Mouse (Mus musculus) heart, adult 2 months (tissue): Measurements from ENCODE around the gene Pgk1.

Source experiments
- CTCF ChIP-seq: fragments of 200-600 bp; IDR thresholded peaks from 2 replicates; pipeline ENCODE4 v1.8.1; 2022; ENCODE audit warnings: antibody characterized with exemption, mild to moderate bottlenecking, moderate library complexity
- EP300 ChIP-seq: fragments of 200-500 bp; IDR thresholded peaks from 2 replicates; pipeline ENCODE4 v1.6.1; 2011; ENCODE audit warnings: low read depth, low read length, control low read depth; ENCODE audit not compliant: insufficient read depth
- POLR2A ChIP-seq: fragments of 200-500 bp; IDR thresholded peaks from 2 replicates; pipeline ENCODE4 v1.6.1; 2011; ENCODE audit warnings: mild to moderate bottlenecking, low read depth, low read length, control low read depth; ENCODE audit not compliant: insufficient read depth

DNA sequence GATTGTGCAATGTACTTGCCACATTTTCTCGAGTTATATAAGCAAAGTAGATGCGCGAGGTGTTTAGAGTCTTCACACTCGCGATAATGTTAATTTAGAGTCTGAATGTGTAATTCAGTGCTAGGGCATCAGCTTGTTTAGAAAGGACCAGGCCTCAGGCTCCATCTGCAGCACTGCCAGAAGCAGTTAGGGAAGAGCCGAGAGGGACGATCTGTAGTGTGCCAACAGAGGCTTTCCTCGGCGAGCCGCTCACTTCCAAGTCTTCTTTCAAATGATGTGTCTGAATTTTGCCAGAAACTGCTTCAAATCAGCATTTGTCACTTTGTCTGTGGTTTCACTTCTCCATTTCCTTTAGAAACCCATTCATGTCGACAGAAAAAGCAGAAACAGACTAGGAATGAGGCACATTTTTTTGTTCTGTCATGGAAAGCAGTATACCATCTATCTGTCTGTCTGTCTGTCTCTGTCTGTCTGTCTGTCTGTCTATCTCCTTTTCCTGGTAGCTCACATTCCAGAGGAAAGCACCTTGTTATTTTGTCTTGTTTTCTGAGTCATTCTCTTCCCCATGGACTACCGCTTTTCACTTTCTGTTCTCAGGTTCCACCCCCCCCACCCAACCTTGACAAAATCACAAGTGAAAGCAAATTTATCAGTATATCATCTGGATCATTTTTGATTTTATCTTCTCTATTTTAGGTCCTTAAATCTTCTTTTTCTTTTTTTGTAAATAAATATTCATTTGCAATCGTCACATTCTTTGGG, 47.4 kb upstream of the Pgk1 start:
- TF ChIP-seq CTCF (no peak), POLR2A (no peak), EP300 (no peak)
